Mouse (Mus musculus): ENCODE data around the gene Traf3.
A peak's percentile ranks its signal among the peaks of the same experiment; 100 is the strongest.

Gene Traf3

DNA sequence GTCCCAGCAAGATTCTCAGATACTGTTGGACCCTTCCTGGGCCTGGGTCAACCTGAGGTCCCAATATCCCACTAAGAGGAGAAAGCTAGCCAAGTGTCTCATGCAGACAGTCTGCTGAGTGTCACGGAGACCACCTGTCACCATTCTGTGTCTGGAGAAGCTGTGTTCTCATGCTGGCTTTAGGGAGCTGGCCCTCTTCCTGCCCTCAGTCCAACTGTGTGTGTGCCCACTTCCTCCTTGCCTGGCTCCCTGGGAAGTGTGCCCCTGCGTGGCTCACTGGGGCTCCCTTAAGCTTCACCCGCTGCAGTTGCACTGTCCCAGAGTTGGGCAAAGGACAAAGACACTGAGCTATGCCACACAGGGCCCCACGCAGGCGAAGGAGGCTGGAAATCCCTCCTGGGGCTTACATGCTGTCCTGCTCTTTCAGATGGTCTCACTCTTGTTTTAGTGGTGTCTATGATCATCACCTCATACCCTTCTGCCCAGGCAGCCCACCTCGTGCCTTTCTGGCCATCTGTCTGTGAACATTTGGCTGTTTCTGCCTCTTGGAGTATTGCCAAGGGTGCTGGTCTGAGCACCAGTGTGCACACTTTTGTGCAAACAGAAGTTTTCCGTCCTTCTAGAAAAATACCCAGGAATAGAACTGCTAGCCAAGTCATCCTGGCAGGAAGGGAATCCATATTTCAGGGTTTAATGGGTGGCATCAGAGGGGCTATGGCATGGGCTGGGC is 13.0 kb upstream of the Traf3 start:
- no peak for DNase-seq (ENCODE audit: low read depth, low spot score)

DNA sequence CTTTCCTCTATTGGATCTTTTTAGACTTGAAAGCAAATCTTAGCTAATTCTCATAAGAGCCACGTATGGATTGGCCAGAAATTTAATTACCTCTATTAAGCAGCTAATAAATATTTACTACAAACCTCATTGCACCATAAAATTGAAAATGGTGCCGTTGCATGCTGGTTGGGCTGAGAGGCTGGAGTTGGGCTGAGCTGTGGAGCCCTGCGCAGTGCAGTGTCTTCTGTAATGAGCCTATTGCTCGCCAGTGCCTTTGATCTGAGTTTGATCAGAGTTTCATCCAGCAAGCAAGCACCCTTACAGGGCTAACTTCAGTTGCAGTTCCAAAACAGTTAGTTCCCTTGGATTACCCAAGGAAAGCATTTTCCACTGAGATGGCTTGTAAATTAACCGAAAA is 12.2 kb upstream of the Traf3 start:
- DNase-seq (ENCODE audit: low read depth, low spot score): no peak

DNA sequence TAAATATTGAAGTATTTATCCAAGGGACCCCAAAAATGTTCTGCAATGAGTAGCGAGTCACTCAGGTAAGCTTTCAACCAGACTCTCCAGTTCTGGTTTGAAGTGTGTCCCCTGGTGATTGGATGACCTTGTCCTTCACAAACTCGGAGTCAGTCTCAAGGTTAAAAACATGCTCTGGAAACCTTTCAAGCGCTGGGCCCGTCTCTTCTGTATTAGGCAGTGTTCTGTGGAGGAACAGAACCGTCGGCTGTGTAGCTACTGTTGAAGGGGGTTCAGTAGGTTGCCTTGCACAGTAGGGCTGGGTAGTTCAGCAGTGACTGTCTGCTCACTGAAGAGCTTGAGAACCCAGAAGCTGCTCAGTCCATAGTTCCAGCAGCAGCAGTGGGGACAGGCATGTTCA is 11.5 kb upstream of the Traf3 start:
- DNase-seq (ENCODE audit: low read depth, low spot score): no peak

GRCm38 (mm10) chr12:111155756-111156155 is 10.4 kb upstream of the Traf3 start:
- no peak for DNase-seq (ENCODE audit: low read depth, low spot score)

- DNase-seq (ENCODE audit: low read depth, low spot score): no peak
Measured at GRCm38 (mm10) chr12:111159659-111160428, 6.3 kb upstream of the Traf3 start.

GRCm38 (mm10) chr12:111160871-111161270 is 5.3 kb upstream of the Traf3 start:
- no peak for DNase-seq (ENCODE audit: low read depth, low spot score)

GRCm38 (mm10) chr12:111161943-111162311 is 4.2 kb upstream of the Traf3 start:
- no peak for DNase-seq (ENCODE audit: low read depth, low spot score)

GRCm38 (mm10) chr12:111162312-111163061 is 3.7 kb upstream of the Traf3 start:
- DNase-seq (ENCODE audit: low read depth, low spot score): peak; percentile 87

DNA sequence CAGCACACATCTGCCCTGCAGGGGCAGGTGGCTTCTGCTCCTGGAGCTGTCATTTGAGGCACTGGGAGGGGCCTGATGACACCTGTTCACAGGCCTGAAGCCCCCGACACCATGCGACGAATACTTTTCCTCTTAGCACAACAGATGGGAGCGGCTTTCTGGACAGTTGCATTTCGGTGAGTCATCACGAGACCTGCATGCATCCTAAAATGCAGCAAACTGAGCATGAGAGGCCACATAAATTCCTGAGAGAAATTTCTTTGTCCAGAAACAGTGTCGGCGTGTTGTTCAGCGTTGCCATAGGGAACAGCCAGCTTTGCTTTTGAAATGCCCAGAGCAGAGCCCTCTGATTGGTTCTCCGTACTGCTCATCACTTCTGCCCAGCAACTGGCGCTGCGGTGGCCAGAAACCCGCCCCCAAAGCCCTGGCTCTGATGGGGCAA is 1.8 kb upstream of the Traf3 start:
- DNase-seq (ENCODE audit: low read depth, low spot score): peak; percentile 97

GRCm38 (mm10) chr12:111165146-111165812 is 891 bp upstream of the Traf3 start:
- peak; percentile 65 for DNase-seq (ENCODE audit: low read depth, low spot score)

GRCm38 (mm10) chr12:111166681-111167289 is 615 bp downstream of the Traf3 start:
- peak; percentile 30 for DNase-seq (ENCODE audit: low read depth, low spot score)

GRCm38 (mm10) chr12:111168891-111169290 is 2.7 kb downstream of the Traf3 start:
- peak; percentile 47 for DNase-seq (ENCODE audit: low read depth, low spot score)

DNA sequence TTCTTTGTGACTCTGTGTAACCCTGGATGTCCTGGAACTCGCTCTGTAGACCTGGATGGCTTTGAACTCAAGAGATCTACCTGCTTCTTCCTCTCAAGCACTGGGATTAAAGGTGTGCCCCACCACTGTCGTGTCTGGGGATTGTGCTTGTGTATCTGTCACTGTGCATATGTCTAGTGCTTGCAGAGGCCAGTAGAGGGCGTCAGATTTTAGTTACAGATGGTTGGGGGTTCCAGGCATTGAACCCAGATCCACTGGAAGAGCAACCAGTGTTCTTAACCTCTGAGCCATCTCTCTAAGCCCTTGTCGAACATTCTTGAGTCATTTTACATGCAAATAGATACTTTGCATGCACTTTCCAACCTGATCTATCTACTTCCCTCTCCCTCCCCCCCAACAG is 12.6 kb downstream of the Traf3 start:
- no peak for DNase-seq (ENCODE audit: low read depth, low spot score)

DNA sequence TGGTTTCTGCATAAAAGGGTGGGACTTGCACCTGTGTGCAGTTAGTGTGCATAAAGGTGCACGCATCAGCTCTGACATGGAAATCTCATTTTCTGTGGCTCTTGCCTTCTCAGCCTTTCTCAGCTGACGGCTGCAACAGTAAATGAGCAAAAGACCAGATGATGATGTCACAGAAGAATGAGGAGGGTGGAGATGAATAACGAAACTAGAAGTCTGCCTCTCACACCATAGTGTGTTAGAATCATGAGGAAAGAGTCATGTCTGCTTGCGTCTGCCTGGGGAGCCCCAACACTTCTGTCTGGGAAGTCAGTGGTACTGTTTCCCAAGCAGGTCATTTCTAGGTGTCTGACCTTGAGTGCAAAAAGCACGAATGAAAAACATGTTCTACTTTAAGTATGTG is 15.7 kb downstream of the Traf3 start:
- no peak for DNase-seq (ENCODE audit: low read depth, low spot score)

DNA sequence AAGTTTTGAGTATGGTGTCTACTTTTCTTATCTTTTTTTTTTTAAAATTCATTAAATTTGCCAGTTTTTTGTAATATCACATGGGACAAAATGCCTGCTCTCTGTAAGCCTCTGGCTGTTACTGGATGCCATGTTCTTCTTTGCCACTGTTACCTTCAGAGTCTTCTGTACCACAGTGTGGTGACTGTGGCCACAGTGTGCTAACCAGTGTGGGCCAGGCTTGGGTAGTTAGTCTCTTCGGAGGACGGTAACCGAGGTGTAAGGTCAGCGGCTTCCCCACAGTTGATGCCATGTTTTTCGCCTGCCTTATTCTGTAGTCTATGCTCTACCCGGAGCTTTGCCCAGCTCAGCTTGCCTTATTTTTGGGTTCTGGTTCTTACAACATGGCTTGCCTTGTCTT is 16.2 kb downstream of the Traf3 start:
- DNase-seq (ENCODE audit: low read depth, low spot score): no peak

GRCm38 (mm10) chr12:111184476-111184875 is 18.3 kb downstream of the Traf3 start, which contains the start of gene 4930595D18Rik:
Gene 4930595D18Rik, minus strand, starts transcription at chr12:111184491.
- DNase-seq (ENCODE audit: low read depth, low spot score): no peak

- DNase-seq (ENCODE audit: low read depth, low spot score): no peak
Measured at GRCm38 (mm10) chr12:111186986-111187385, 20.8 kb downstream of the Traf3 start.

DNA sequence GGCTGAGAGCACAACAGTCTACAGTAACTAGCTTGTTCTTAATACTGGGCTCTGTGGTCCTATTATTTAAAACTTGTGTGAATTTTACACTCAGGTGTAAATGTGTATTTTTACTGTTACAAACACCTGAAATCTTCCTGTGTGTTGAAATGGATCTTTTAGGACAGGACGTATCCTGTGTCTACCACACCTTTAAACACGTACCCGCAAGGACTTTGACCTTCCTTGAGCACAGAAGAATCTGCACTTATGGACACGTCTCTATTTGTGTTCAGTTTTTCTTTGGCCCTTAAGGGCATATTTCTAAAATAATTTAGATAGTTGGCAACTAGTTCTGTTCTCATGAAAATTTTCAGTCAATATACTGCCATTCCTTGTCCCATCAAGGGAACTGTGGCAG is 22.1 kb downstream of the Traf3 start:
- no peak for DNase-seq (ENCODE audit: low read depth, low spot score)

DNA sequence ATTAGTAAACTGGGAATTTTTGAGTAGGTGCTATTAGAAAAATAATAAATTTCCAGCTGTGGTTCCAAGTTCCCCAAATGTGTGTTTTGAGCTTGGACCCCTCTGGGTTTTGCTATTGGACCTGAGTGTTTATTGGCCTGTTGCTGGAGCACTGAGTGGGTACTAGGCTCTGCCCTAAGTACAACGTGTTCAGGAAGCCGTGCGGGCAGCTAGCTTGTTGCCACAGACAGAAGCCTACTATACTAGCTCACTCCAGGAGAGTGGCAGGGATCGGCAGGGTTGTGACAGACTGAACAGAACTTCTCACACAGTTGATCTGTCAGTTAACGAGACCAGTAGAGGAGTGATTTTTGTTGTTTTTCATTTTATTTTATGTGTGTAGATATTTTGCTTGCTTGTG is 24.2 kb downstream of the Traf3 start:
- no peak for DNase-seq (ENCODE audit: low read depth, low spot score)

DNA sequence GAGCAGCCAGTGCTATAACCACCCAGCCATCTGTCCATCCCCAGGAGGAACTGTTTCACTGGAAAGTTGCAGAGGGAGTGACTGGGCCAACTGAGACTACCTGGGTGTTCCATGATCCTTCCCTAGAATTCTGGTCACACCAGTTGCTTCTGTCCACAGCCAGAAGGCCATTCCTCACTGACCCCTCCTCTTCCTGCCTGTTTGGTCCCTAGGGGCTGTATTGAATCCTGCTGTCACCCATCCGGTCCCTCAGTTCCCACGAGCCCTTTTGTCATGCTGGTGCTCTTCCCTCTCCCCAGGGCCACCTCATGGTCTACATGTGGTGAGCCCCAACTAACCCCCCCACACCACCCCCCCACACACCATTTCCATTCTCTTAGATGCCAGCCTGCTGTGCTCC is 24.7 kb downstream of the Traf3 start:
- DNase-seq (ENCODE audit: low read depth, low spot score): no peak

- DNase-seq (ENCODE audit: low read depth, low spot score): no peak
Measured at GRCm38 (mm10) chr12:111192777-111193176, 26.6 kb downstream of the Traf3 start.
